Mouse (Mus musculus) MEL (cell line): ENCODE measurements around the gene Gm9922.

Experiments used
- CTCF ChIP-seq, 3 experiments: IDR thresholded peaks in 2 of 3; conservative IDR thresholded peaks in 1 of 3; 2 replicates each; pipeline ENCODE4 v1.5.1; 2011 to 2012; ENCODE audit warnings: low read length in 3 of 3, low read depth in 2 of 3, mild to moderate bottlenecking in 2 of 3, improper control_type of control experiment in 1 of 3, inconsistent platforms in 1 of 3, mixed read lengths in 1 of 3, moderate library complexity in 1 of 3; ENCODE audit not compliant: control insufficient read depth in 1 of 3, insufficient read depth in 1 of 3, poor library complexity in 1 of 3, severe bottlenecking in 1 of 3
- E2F4 ChIP-seq: IDR thresholded peaks from 2 replicates; pipeline ENCODE4 v1.6.1; 2011; ENCODE audit warnings: low read depth, low read length, improper control_type of control experiment, borderline replicate concordance
- ELF1 ChIP-seq: IDR thresholded peaks from 2 replicates; pipeline ENCODE4 v1.6.1; 2014; ENCODE audit warnings: low read depth, mild to moderate bottlenecking, inconsistent platforms, low read length, improper control_type of control experiment, moderate library complexity
- ETS1 ChIP-seq: IDR thresholded peaks from 2 replicates; pipeline ENCODE4 v1.6.1; 2012; ENCODE audit warnings: low read depth, mild to moderate bottlenecking, inconsistent platforms, low read length, improper control_type of control experiment, moderate library complexity
- MXI1 ChIP-seq: IDR thresholded peaks from 2 replicates; pipeline ENCODE4 v1.6.1; 2011; ENCODE audit warnings: mild to moderate bottlenecking, low read depth, low read length, improper control_type of control experiment
- POLR2A ChIP-seq, 2 experiments: IDR thresholded peaks; 2 replicates each; pipeline ENCODE4 v1.6.1; 2011 to 2012; ENCODE audit warnings: low read length in 2 of 2, mild to moderate bottlenecking in 2 of 2, control low read depth in 1 of 2, improper control_type of control experiment in 1 of 2, low read depth in 1 of 2, moderate library complexity in 1 of 2; ENCODE audit not compliant: control insufficient read depth in 1 of 2, insufficient read depth in 1 of 2, poor library complexity in 1 of 2
- POLR2AphosphoS2 ChIP-seq: IDR thresholded peaks from 2 replicates; pipeline ENCODE4 v1.6.1; 2011; ENCODE audit warnings: low read length, improper control_type of control experiment
- SMC3 ChIP-seq: IDR thresholded peaks from 2 replicates; pipeline ENCODE4 v1.6.1; 2011; ENCODE audit warnings: low read depth, low read length, improper control_type of control experiment
- ZNF384 ChIP-seq: IDR thresholded peaks from 2 replicates; pipeline ENCODE4 v1.6.1; 2012; ENCODE audit warnings: low read depth, mild to moderate bottlenecking, inconsistent platforms, low read length, improper control_type of control experiment

GRCm38 (mm10) chr14:101747811-101748210 is 18.2 kb upstream of the Gm9922 start:
- TF ChIP-seq ELF1 = no peak
- no peak for TF ChIP-seq SMC3
- TF ChIP-seq POLR2AphosphoS2 = no peak
- no peak for TF ChIP-seq ZNF384
- no peak for TF ChIP-seq CTCF (IDR thresholded peaks at IDR 0.05 in 2 of 3, conservative IDR thresholded peaks at IDR 0.05 in 1 of 3; ENCODE audit: control insufficient read depth in 1 of 3, insufficient read depth in 1 of 3, low read depth in 2 of 3, low read length in 3 of 3, poor library complexity in 1 of 3, severe bottlenecking in 1 of 3)
- no peak for TF ChIP-seq E2F4
- TF ChIP-seq POLR2A (IDR thresholded peaks at IDR 0.05; ENCODE audit: control insufficient read depth in 1 of 2, insufficient read depth in 1 of 2, low read depth in 1 of 2, low read length in 2 of 2, poor library complexity in 1 of 2) = no peak
- TF ChIP-seq ETS1 = no peak
- no peak for TF ChIP-seq MXI1
